Mouse (Mus musculus): ENCODE measurements around the gene Sacm1l. TPM values are rescaled to one million over a fixed set of nuclear protein-coding genes. Genes with fewer than 3 reads are reported as not detected.

The Sacm1l gene
- polyA plus RNA-seq, 1 experiment, result 8.1 TPM

GRCm38 (mm10) chr9:123589240-123589910 lies 59.8 kb downstream of the Sacm1l start:
- TF ChIP-seq CTCF (IDR thresholded peaks at IDR 0.05; ENCODE audit: borderline replicate concordance, control insufficient read depth, extremely low read depth, insufficient read depth, low read length, poor library complexity), result no peak
- no peak for TF ChIP-seq POLR2A (IDR thresholded peaks at IDR 0.05; ENCODE audit: control insufficient read depth, extremely low read depth, insufficient read depth, low read length, poor library complexity)
- H3K36me3 ChIP-seq (ENCODE audit: control insufficient read depth, insufficient read depth, low read length), result peaks cover 41% of the 10 kb centered on the region
- no peak for DNase-seq
- H3K27me3 ChIP-seq (ENCODE audit: control insufficient read depth, insufficient read depth, low read length), result no peaks in the 10 kb centered on the region
- no peak overlapping the region for H3K27ac ChIP-seq (ENCODE audit: control insufficient read depth, insufficient read depth, low read length)
- H3K4me3 ChIP-seq (ENCODE audit: control insufficient read depth, insufficient read depth, low read length), result no peak overlapping the region
- 92% methylated on average over 7 of the region's 7 CpGs for WGBS
- no peaks in the 10 kb centered on the region for H3K4me1 ChIP-seq (replicated peaks; ENCODE audit: control insufficient read depth, insufficient read depth, low read length)

GRCm38 (mm10) chr9:123595194-123595593 lies 65.6 kb downstream of the Sacm1l start:
- Histone ChIP-seq H3K27me3 (ENCODE audit: control insufficient read depth, insufficient read depth, low read length) (no peaks in the 10 kb centered on the region), H3K4me1 (replicated peaks; ENCODE audit: control insufficient read depth, insufficient read depth, low read length) (0 out of 2 replicates have a peak, but pooled peaks cover 3% of the 10 kb centered on the region), H3K27ac (ENCODE audit: control insufficient read depth, insufficient read depth, low read length) (no peak overlapping the region), H3K36me3 (ENCODE audit: control insufficient read depth, insufficient read depth, low read length) (peaks cover 12% of the 10 kb centered on the region), H3K4me3 (ENCODE audit: control insufficient read depth, insufficient read depth, low read length) (no peak overlapping the region)
- TF ChIP-seq CTCF (IDR thresholded peaks at IDR 0.05; ENCODE audit: borderline replicate concordance, control insufficient read depth, extremely low read depth, insufficient read depth, low read length, poor library complexity), result no peak
- no peak for TF ChIP-seq POLR2A (IDR thresholded peaks at IDR 0.05; ENCODE audit: control insufficient read depth, extremely low read depth, insufficient read depth, low read length, poor library complexity)
- 74% methylated on average over 4 of the region's 4 CpGs for WGBS
- no peak for DNase-seq

DNA sequence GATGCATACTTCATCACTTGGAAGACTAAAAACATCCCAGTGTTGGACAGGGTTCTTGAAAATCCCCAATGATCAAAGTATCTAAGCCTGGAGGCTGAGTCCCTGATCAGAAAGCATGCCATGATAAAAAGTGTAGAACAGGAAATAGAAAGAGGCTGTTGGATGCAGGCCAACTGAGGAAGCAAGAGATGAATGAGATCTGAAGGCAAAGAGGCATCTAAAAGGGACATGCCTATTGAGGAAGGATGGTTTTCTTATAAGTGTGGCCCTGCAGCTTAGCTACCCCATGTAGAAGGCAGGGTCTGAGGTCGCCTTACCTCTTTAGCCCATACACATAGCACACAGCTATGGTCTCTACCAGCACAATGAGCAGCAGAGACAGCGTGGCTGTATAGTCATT lies 67.4 kb downstream of the Sacm1l start:
- DNase-seq, result no peak
- no peak for TF ChIP-seq POLR2A (IDR thresholded peaks at IDR 0.05; ENCODE audit: control insufficient read depth, extremely low read depth, insufficient read depth, low read length, poor library complexity)
- no peak for TF ChIP-seq CTCF (IDR thresholded peaks at IDR 0.05; ENCODE audit: borderline replicate concordance, control insufficient read depth, extremely low read depth, insufficient read depth, low read length, poor library complexity)
- WGBS, result 94% methylated on average over 2 of the region's 2 CpGs
- Histone ChIP-seq H3K27me3 (ENCODE audit: control insufficient read depth, insufficient read depth, low read length) (no peaks in the 10 kb centered on the region), H3K4me1 (replicated peaks; ENCODE audit: control insufficient read depth, insufficient read depth, low read length) (0 out of 2 replicates have a peak, but pooled peaks cover 3% of the 10 kb centered on the region), H3K36me3 (ENCODE audit: control insufficient read depth, insufficient read depth, low read length) (peaks cover 6% of the 10 kb centered on the region), H3K27ac (ENCODE audit: control insufficient read depth, insufficient read depth, low read length) (no peak overlapping the region), H3K4me3 (ENCODE audit: control insufficient read depth, insufficient read depth, low read length) (no peak overlapping the region)

- H3K27ac ChIP-seq (ENCODE audit: control insufficient read depth, insufficient read depth, low read length), result no peak overlapping the region
- H3K4me3 ChIP-seq (ENCODE audit: control insufficient read depth, insufficient read depth, low read length), result no peak overlapping the region
- TF ChIP-seq POLR2A (IDR thresholded peaks at IDR 0.05; ENCODE audit: control insufficient read depth, extremely low read depth, insufficient read depth, low read length, poor library complexity), result no peak
- TF ChIP-seq CTCF (IDR thresholded peaks at IDR 0.05; ENCODE audit: borderline replicate concordance, control insufficient read depth, extremely low read depth, insufficient read depth, low read length, poor library complexity), result no peak
- H3K4me1 ChIP-seq (replicated peaks; ENCODE audit: control insufficient read depth, insufficient read depth, low read length), result 0 out of 2 replicates have a peak, but pooled peaks cover 3% of the 10 kb centered on the region
- no peak for DNase-seq
- no peaks in the 10 kb centered on the region for H3K27me3 ChIP-seq (ENCODE audit: control insufficient read depth, insufficient read depth, low read length)
- 99% methylated on average over 2 of the region's 2 CpGs for WGBS
- peaks cover 6% of the 10 kb centered on the region for H3K36me3 ChIP-seq (ENCODE audit: control insufficient read depth, insufficient read depth, low read length)
These were observed 67.8 kb downstream of the Sacm1l start for GRCm38 (mm10) chr9:123597376-123597775.

DNA sequence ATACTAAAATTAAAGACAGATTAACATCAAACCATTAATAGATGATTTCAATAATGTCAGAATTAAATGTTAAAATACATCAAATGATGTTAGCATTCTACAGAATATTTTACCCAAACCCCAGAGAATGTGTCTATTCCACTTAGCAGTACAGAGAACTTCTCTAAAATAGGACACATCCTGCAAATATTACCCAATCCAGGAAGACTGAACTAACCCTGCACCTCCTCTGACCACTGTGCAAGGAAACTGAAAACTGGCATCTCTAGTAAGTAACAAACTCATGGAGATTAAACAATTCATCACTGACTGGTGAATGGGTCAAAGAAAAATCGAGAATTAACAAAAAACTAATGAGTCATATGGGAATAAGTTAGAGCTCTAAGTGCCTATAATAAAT lies 72.0 kb downstream of the Sacm1l start:
- no peak for DNase-seq
- Histone ChIP-seq H3K27ac (ENCODE audit: control insufficient read depth, insufficient read depth, low read length) (no peak overlapping the region), H3K36me3 (ENCODE audit: control insufficient read depth, insufficient read depth, low read length) (no peaks in the 10 kb centered on the region), H3K4me1 (replicated peaks; ENCODE audit: control insufficient read depth, insufficient read depth, low read length) (no peaks in the 10 kb centered on the region), H3K27me3 (ENCODE audit: control insufficient read depth, insufficient read depth, low read length) (no peaks in the 10 kb centered on the region), H3K4me3 (ENCODE audit: control insufficient read depth, insufficient read depth, low read length) (no peak overlapping the region)
- TF ChIP-seq POLR2A (IDR thresholded peaks at IDR 0.05; ENCODE audit: control insufficient read depth, extremely low read depth, insufficient read depth, low read length, poor library complexity) (no peak), CTCF (IDR thresholded peaks at IDR 0.05; ENCODE audit: borderline replicate concordance, control insufficient read depth, extremely low read depth, insufficient read depth, low read length, poor library complexity) (no peak)
- WGBS, result 81% methylated on average over 1 of the region's 1 CpGs

DNA sequence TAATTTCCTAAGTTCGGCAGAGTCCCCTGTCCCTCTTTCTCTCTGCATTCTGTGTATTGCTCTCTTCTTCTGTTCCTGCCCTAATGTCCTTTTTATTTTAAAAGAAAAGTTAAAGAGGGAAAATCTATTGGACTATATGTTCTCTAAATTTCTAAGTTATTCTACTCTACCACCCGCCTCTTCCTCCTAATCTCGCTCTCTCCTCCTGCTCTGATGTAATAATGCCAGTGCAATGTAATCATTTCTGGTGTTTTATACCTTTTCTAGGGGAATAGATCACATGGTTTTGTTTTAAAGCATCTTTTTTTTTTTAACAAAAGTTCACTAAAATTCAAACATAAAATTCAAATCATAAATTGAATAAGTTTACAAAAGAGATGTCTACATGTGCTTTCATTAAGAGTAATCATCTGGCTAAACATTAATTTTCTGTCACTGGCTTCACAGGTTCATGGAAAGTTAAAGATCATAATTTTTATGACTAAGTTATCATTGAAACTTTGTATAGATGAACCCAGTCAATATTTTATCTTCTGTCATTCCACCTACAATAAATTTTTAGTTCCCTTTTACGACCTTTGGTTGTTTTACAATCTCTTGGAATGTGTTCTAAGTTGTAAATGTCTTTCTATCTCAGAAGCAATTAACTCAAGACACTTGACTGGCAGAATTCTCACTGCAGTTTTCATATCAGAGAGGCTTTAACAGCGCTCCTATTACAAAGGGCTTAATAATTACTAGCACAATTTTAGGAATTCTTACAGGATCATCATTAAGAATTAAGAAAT lies 90.9 kb downstream of the Sacm1l start:
- Histone ChIP-seq H3K27ac (ENCODE audit: control insufficient read depth, insufficient read depth, low read length) (no peak overlapping the region), H3K4me1 (replicated peaks; ENCODE audit: control insufficient read depth, insufficient read depth, low read length) (no peaks in the 10 kb centered on the region), H3K36me3 (ENCODE audit: control insufficient read depth, insufficient read depth, low read length) (no peaks in the 10 kb centered on the region), H3K4me3 (ENCODE audit: control insufficient read depth, insufficient read depth, low read length) (no peak overlapping the region), H3K27me3 (ENCODE audit: control insufficient read depth, insufficient read depth, low read length) (no peaks in the 10 kb centered on the region)
- TF ChIP-seq CTCF (IDR thresholded peaks at IDR 0.05; ENCODE audit: borderline replicate concordance, control insufficient read depth, extremely low read depth, insufficient read depth, low read length, poor library complexity) (no peak), POLR2A (IDR thresholded peaks at IDR 0.05; ENCODE audit: control insufficient read depth, extremely low read depth, insufficient read depth, low read length, poor library complexity) (no peak)
- no peak for DNase-seq
- 92% methylated on average over 5 of the region's 5 CpGs for WGBS
